Mouse (Mus musculus) liver, adult 2 months (tissue): ENCODE data around the gene Dstyk. TPM values are rescaled to one million over a fixed set of nuclear protein-coding genes. Genes with fewer than 3 reads are reported as not detected.

Source experiments
- DNase-seq: peaks from one replicate; pipeline ENCODE4 v3.0.0-alpha.2; 2011; ENCODE audit warnings: low read depth, low spot score; ENCODE audit errors: extremely low read depth
- H3K27ac ChIP-seq: fragments of 200-500 bp; replicated peaks from 2 replicates; pipeline ENCODE4 v1.5.1; 2012; ENCODE audit warnings: low read depth, mild to moderate bottlenecking, control low read depth, inconsistent platforms, low read length; ENCODE audit not compliant: insufficient read depth
- H3K27me3 ChIP-seq: fragments of 200-500 bp; 2 replicates; pipeline ENCODE4 v1.6.1; 2012; ENCODE audit warnings: mild to moderate bottlenecking, moderate library complexity, low read length, inconsistent platforms; ENCODE audit not compliant: control insufficient read depth, insufficient read depth
- H3K36me3 ChIP-seq: fragments of 200-500 bp; 2 replicates; pipeline ENCODE4 v1.6.1; 2012; ENCODE audit warnings: low read length, inconsistent platforms; ENCODE audit not compliant: control insufficient read depth, insufficient read depth
- H3K4me1 ChIP-seq: fragments of 200-500 bp; 2 replicates; pipeline ENCODE4 v1.6.1; 2011; ENCODE audit warnings: low read length; ENCODE audit not compliant: control insufficient read depth, insufficient read depth
- H3K4me3 ChIP-seq: fragments of 200-500 bp; 2 replicates; pipeline ENCODE4 v1.5.1; 2011; ENCODE audit warnings: low read depth, mild to moderate bottlenecking, control low read depth, low read length, moderate library complexity; ENCODE audit not compliant: insufficient read depth
- H3K79me2 ChIP-seq: fragments of 200-500 bp; 2 replicates; pipeline ENCODE4 v1.6.1; 2012; ENCODE audit warnings: inconsistent platforms, mild to moderate bottlenecking, low read length, moderate library complexity; ENCODE audit not compliant: control insufficient read depth, insufficient read depth
- H3K9ac ChIP-seq: fragments of 200-500 bp; 2 replicates; pipeline ENCODE4 v1.6.1; 2012; ENCODE audit warnings: low read depth, mild to moderate bottlenecking, control low read depth, inconsistent platforms, low read length
- CTCF ChIP-seq: fragments of 200-500 bp; IDR thresholded peaks from 2 replicates; pipeline ENCODE4 v1.5.1; 2011; ENCODE audit warnings: low read depth, low read length, control low read depth
- POLR2A ChIP-seq: fragments of 200-500 bp; IDR thresholded peaks from 2 replicates; pipeline ENCODE4 v1.6.1; 2011; ENCODE audit warnings: low read length, control low read depth; ENCODE audit not compliant: insufficient read depth; ENCODE audit errors: extremely low read depth
- WGBS: fragments of 180-500 bp; shearing (Covaris S2); methylation state at CpG from one replicate; pipeline ENCODE4 v1.1.7; 2018; 5-methylcytosine and 5-hydroxymethylcytosine counted together
- polyA plus RNA-seq: library from polyadenylated mRNA; depleted of rRNA; stranded (reverse); fragments of >200 nt; gene quantifications from 2 replicates; pipeline ENCODE4 v1.2.3, GENCODE M21; 2012
- total RNA-seq: library from RNA; depleted of rRNA; stranded (reverse); fragments of >200 nt; gene quantifications from 2 replicates; pipeline ENCODE4 v1.2.3, GENCODE M21; 2014

Dstyk gene
- total and polyA plus RNA-seq, 2 experiments = 4.1 to 8.9 TPM

- 79% methylated on average over 3 of the region's 3 CpGs for WGBS
- DNase-seq = no peak
These were observed 6.7 kb upstream of the Dstyk start for GRCm38 (mm10) chr1:132410657-132411056.

GRCm38 (mm10) chr1:132416244-132416942 lies 962 bp upstream of the Dstyk start:
- TF ChIP-seq CTCF = no peak
- TF ChIP-seq POLR2A = no peak
- Histone ChIP-seq H3K9ac (no peak overlapping the region), H3K79me2 (peaks cover 5% of the 10 kb centered on the region; the same call in 1 of the 2 replicates), H3K27me3 (no peaks in the 10 kb centered on the region), H3K4me3 (no peak overlapping the region), H3K36me3 (no peaks in the 10 kb centered on the region), H3K27ac (no peak overlapping the region), H3K4me1 (peaks cover 3% of the 10 kb centered on the region)
- 39% methylated on average over 8 of the region's 8 CpGs for WGBS
- peak; percentile 74 for DNase-seq

More at GRCm38 (mm10) chr1:132410657-132411056, 6.7 kb upstream of the Dstyk start:
- H3K79me2 ChIP-seq = no peaks in the 10 kb centered on the region
- no peaks in the 10 kb centered on the region for H3K36me3 ChIP-seq
- H3K27me3 ChIP-seq = no peaks in the 10 kb centered on the region
- no peaks in the 10 kb centered on the region for H3K4me1 ChIP-seq
- H3K4me3 ChIP-seq = no peak overlapping the region
- no peak overlapping the region for H3K27ac ChIP-seq
- H3K9ac ChIP-seq = no peak overlapping the region
- no peak for TF ChIP-seq POLR2A
- no peak for TF ChIP-seq CTCF

DNA sequence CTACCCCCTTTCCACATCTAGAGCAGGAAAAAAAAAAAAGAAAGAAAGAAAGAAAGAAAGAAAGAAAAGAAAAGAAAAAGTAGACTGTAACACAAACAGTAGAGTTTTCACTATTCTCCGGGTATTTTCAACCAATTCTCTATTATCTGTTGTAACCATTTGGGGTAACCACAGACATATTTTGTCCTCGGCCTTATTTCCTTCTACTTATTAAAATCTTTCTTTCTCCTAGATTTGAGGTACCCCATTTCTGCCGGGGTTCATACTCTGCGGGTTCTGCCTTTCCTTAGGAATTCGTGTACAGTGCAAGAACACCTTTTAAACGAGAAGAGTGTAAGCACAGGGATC lies 438 bp upstream of the Dstyk start:
- whole genome bisulfite sequencing = 16% methylated on average over 6 of the region's 6 CpGs
- peak overlapping the region; percentile 46 for H3K27ac ChIP-seq
- H3K9ac ChIP-seq = peak overlapping the region; percentile 82
- H3K4me1 ChIP-seq = peaks cover 3% of the 10 kb centered on the region
- H3K36me3 ChIP-seq = no peaks in the 10 kb centered on the region
- peak overlapping the region; percentile 74 for H3K4me3 ChIP-seq
- DNase-seq = no peak
- peaks cover 5% of the 10 kb centered on the region; the same call in 1 of the 2 replicates for H3K79me2 ChIP-seq
- H3K27me3 ChIP-seq = no peaks in the 10 kb centered on the region
- TF ChIP-seq POLR2A (no peak), CTCF (no peak)

- Histone ChIP-seq H3K9ac (no peak overlapping the region), H3K27me3 (no peaks in the 10 kb centered on the region), H3K27ac (no peak overlapping the region), H3K36me3 (no peaks in the 10 kb centered on the region), H3K4me1 (peaks cover 3% of the 10 kb centered on the region), H3K79me2 (peaks cover 18% of the 10 kb centered on the region; the same call in 1 of the 2 replicates), H3K4me3 (no peak overlapping the region)
- WGBS = 94% methylated on average over 2 of the region's 2 CpGs
- no peak for TF ChIP-seq CTCF
- no peak for TF ChIP-seq POLR2A
- DNase-seq = no peak
These were observed 2.9 kb downstream of the Dstyk start for GRCm38 (mm10) chr1:132420206-132420605.

DNA sequence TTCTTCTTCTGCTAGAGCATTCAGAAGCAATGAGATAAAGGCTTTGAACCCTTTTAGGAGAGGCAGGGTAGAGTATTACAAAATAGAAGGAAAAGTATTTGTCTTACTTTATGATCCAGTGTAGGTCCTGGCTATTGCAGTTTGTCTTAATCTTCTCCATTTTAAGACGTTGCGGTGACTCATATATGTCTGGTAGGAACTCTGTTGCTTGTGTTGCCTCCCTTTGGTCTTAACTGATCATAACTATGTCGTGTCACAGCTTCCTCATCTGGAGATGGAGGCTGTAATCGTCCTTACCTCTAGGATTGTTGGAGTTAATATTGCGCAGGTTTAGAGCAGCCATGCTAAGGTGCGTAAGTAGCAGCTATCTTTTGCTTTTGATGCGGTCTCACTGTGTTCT lies 3.3 kb downstream of the Dstyk start:
- Histone ChIP-seq H3K9ac (no peak overlapping the region), H3K4me1 (peaks cover 3% of the 10 kb centered on the region), H3K27ac (no peak overlapping the region), H3K27me3 (no peaks in the 10 kb centered on the region), H3K4me3 (no peak overlapping the region), H3K36me3 (no peaks in the 10 kb centered on the region), H3K79me2 (peaks cover 18% of the 10 kb centered on the region; the same call in 1 of the 2 replicates)
- DNase-seq = no peak
- WGBS = 92% methylated on average over 7 of the region's 7 CpGs
- no peak for TF ChIP-seq CTCF
- TF ChIP-seq POLR2A = no peak
